Mouse (Mus musculus): ENCODE measurements around the gene Dpp9. TPM values are rescaled to one million over a fixed set of nuclear protein-coding genes. Genes with fewer than 3 reads are reported as not detected.

Dpp9 gene
- polyA plus RNA-seq, 1 experiment from 2014 or later = 38.8 TPM

GRCm38 (mm10) chr17:56206276-56206884 is 12.3 kb downstream of the Dpp9 start:
- H3K27me3 ChIP-seq (replicated peaks; ENCODE audit: control insufficient read depth, insufficient read depth, low read length) = no peaks in the 10 kb centered on the region
- no peak overlapping the region for H3K27ac ChIP-seq (ENCODE audit: low read depth, low read length)
- H3K9me3 ChIP-seq (ENCODE audit: control insufficient read depth, low read length) = no peaks in the 10 kb centered on the region
- 81% methylated on average over 10 of the region's 10 CpGs for WGBS
- peaks cover 72% of the 10 kb centered on the region for H3K36me3 ChIP-seq (ENCODE audit: control insufficient read depth, insufficient read depth, low read length)
- H3K4me1 ChIP-seq (replicated peaks; ENCODE audit: control insufficient read depth, insufficient read depth, low read length) = 0 out of 2 replicates have a peak, but pooled peaks cover 4% of the 10 kb centered on the region
- no peak overlapping the region for H3K9ac ChIP-seq (ENCODE audit: low read depth, low read length)
- no peak overlapping the region for H3K4me2 ChIP-seq
- peak; percentile 39; the same call in 1 of the 2 replicates for ATAC-seq (replicated peaks; ENCODE audit: low FRiP score)
- no peak overlapping the region for H3K4me3 ChIP-seq (ENCODE audit: low read depth, low read length)
- no peak for DNase-seq (ENCODE audit: low spot score)

- 70% methylated on average over 3 of the region's 3 CpGs for WGBS
- Histone ChIP-seq H3K9ac (ENCODE audit: low read depth, low read length) (no peak overlapping the region), H3K9me3 (ENCODE audit: control insufficient read depth, low read length) (no peaks in the 10 kb centered on the region)
These were observed 15.0 kb downstream of the Dpp9 start for GRCm38 (mm10) chr17:56203729-56204128.

GRCm38 (mm10) chr17:56202476-56202875 is 16.2 kb downstream of the Dpp9 start:
- no peak for DNase-seq (ENCODE audit: low spot score)
- H3K4me3 ChIP-seq (ENCODE audit: low read depth, low read length) = no peak overlapping the region
- H3K9me3 ChIP-seq (ENCODE audit: control insufficient read depth, low read length) = no peaks in the 10 kb centered on the region
- peaks cover 58% of the 10 kb centered on the region for H3K36me3 ChIP-seq (ENCODE audit: control insufficient read depth, insufficient read depth, low read length)
- no peaks in the 10 kb centered on the region for H3K27me3 ChIP-seq (replicated peaks; ENCODE audit: control insufficient read depth, insufficient read depth, low read length)
- no peak for ATAC-seq (replicated peaks; ENCODE audit: low FRiP score)
- no peak overlapping the region for H3K9ac ChIP-seq (ENCODE audit: low read depth, low read length)
- no peak overlapping the region for H3K27ac ChIP-seq (ENCODE audit: low read depth, low read length)
- no peaks in the 10 kb centered on the region for H3K4me1 ChIP-seq (replicated peaks; ENCODE audit: control insufficient read depth, insufficient read depth, low read length)
- no peak overlapping the region for H3K4me2 ChIP-seq
- 91% methylated on average over 8 of the region's 8 CpGs for WGBS

More at GRCm38 (mm10) chr17:56203729-56204128, 15.0 kb downstream of the Dpp9 start:
- no peaks in the 10 kb centered on the region for H3K27me3 ChIP-seq (replicated peaks; ENCODE audit: control insufficient read depth, insufficient read depth, low read length)
- ATAC-seq (replicated peaks; ENCODE audit: low FRiP score) (no peak), DNase-seq (ENCODE audit: low spot score) (no peak)
- H3K36me3 ChIP-seq (ENCODE audit: control insufficient read depth, insufficient read depth, low read length) = peaks cover 53% of the 10 kb centered on the region
- no peak overlapping the region for H3K4me2 ChIP-seq
- no peak overlapping the region for H3K4me3 ChIP-seq (ENCODE audit: low read depth, low read length)
- H3K4me1 ChIP-seq (replicated peaks; ENCODE audit: control insufficient read depth, insufficient read depth, low read length) = 0 out of 2 replicates have a peak, but pooled peaks cover 4% of the 10 kb centered on the region
- no peak overlapping the region for H3K27ac ChIP-seq (ENCODE audit: low read depth, low read length)

GRCm38 (mm10) chr17:56201642-56202041 is 17.1 kb downstream of the Dpp9 start:
- Histone ChIP-seq H3K27ac (ENCODE audit: low read depth, low read length) (no peak overlapping the region), H3K4me2 (no peak overlapping the region), H3K36me3 (ENCODE audit: control insufficient read depth, insufficient read depth, low read length) (peaks cover 59% of the 10 kb centered on the region), H3K4me1 (replicated peaks; ENCODE audit: control insufficient read depth, insufficient read depth, low read length) (no peaks in the 10 kb centered on the region), H3K9me3 (ENCODE audit: control insufficient read depth, low read length) (no peaks in the 10 kb centered on the region), H3K27me3 (replicated peaks; ENCODE audit: control insufficient read depth, insufficient read depth, low read length) (no peaks in the 10 kb centered on the region), H3K4me3 (ENCODE audit: low read depth, low read length) (no peak overlapping the region), H3K9ac (ENCODE audit: low read depth, low read length) (no peak overlapping the region)
- 63% methylated on average over 3 of the region's 3 CpGs for WGBS
- no peak for ATAC-seq (replicated peaks; ENCODE audit: low FRiP score)
- no peak for DNase-seq (ENCODE audit: low spot score)

- ATAC-seq (replicated peaks; ENCODE audit: low FRiP score) (no peak), DNase-seq (ENCODE audit: low spot score) (no peak)
- Histone ChIP-seq H3K4me2 (no peak overlapping the region), H3K4me3 (ENCODE audit: low read depth, low read length) (no peak overlapping the region), H3K36me3 (ENCODE audit: control insufficient read depth, insufficient read depth, low read length) (peaks cover 56% of the 10 kb centered on the region), H3K4me1 (replicated peaks; ENCODE audit: control insufficient read depth, insufficient read depth, low read length) (no peaks in the 10 kb centered on the region), H3K9ac (ENCODE audit: low read depth, low read length) (no peak overlapping the region), H3K27me3 (replicated peaks; ENCODE audit: control insufficient read depth, insufficient read depth, low read length) (no peaks in the 10 kb centered on the region), H3K9me3 (ENCODE audit: control insufficient read depth, low read length) (no peaks in the 10 kb centered on the region), H3K27ac (ENCODE audit: low read depth, low read length) (no peak overlapping the region)
- 84% methylated on average over 9 of the region's 9 CpGs for WGBS
These were observed 18.1 kb downstream of the Dpp9 start for GRCm38 (mm10) chr17:56200586-56200985.

GRCm38 (mm10) chr17:56196860-56197259 is 21.8 kb downstream of the Dpp9 start:
- WGBS = 64% methylated on average over 2 of the region's 2 CpGs
- no peaks in the 10 kb centered on the region for H3K4me1 ChIP-seq (replicated peaks; ENCODE audit: control insufficient read depth, insufficient read depth, low read length)
- no peak overlapping the region for H3K4me3 ChIP-seq (ENCODE audit: low read depth, low read length)
- no peak overlapping the region for H3K9ac ChIP-seq (ENCODE audit: low read depth, low read length)
- peaks cover 50% of the 10 kb centered on the region for H3K36me3 ChIP-seq (ENCODE audit: control insufficient read depth, insufficient read depth, low read length)
- ATAC-seq (replicated peaks; ENCODE audit: low FRiP score) (0 out of 2 replicates have a peak, but pooled peaks have one; percentile 1), DNase-seq (ENCODE audit: low spot score) (no peak)
- H3K4me2 ChIP-seq = no peak overlapping the region
- H3K27ac ChIP-seq (ENCODE audit: low read depth, low read length) = no peak overlapping the region
- H3K27me3 ChIP-seq (replicated peaks; ENCODE audit: control insufficient read depth, insufficient read depth, low read length) = no peaks in the 10 kb centered on the region
- no peaks in the 10 kb centered on the region for H3K9me3 ChIP-seq (ENCODE audit: control insufficient read depth, low read length)

GRCm38 (mm10) chr17:56194765-56195164 is 23.9 kb downstream of the Dpp9 start:
- ATAC-seq (replicated peaks; ENCODE audit: low FRiP score) (no peak), DNase-seq (ENCODE audit: low spot score) (no peak)
- no peak overlapping the region for H3K9ac ChIP-seq (ENCODE audit: low read depth, low read length)
- no peak overlapping the region for H3K4me3 ChIP-seq (ENCODE audit: low read depth, low read length)
- 86% methylated on average over 13 of the region's 13 CpGs for WGBS
- no peak overlapping the region for H3K27ac ChIP-seq (ENCODE audit: low read depth, low read length)
- H3K4me1 ChIP-seq (replicated peaks; ENCODE audit: control insufficient read depth, insufficient read depth, low read length) = no peaks in the 10 kb centered on the region
- H3K9me3 ChIP-seq (ENCODE audit: control insufficient read depth, low read length) = no peaks in the 10 kb centered on the region
- H3K4me2 ChIP-seq = no peak overlapping the region
- H3K36me3 ChIP-seq (ENCODE audit: control insufficient read depth, insufficient read depth, low read length) = peaks cover 50% of the 10 kb centered on the region
- H3K27me3 ChIP-seq (replicated peaks; ENCODE audit: control insufficient read depth, insufficient read depth, low read length) = no peaks in the 10 kb centered on the region

- no peak overlapping the region for H3K9ac ChIP-seq (ENCODE audit: low read depth, low read length)
- H3K27ac ChIP-seq (ENCODE audit: low read depth, low read length) = no peak overlapping the region
- no peak overlapping the region for H3K4me3 ChIP-seq (ENCODE audit: low read depth, low read length)
- H3K9me3 ChIP-seq (ENCODE audit: control insufficient read depth, low read length) = no peaks in the 10 kb centered on the region
- H3K4me2 ChIP-seq = no peak overlapping the region
- H3K27me3 ChIP-seq (replicated peaks; ENCODE audit: control insufficient read depth, insufficient read depth, low read length) = no peaks in the 10 kb centered on the region
- no peaks in the 10 kb centered on the region for H3K4me1 ChIP-seq (replicated peaks; ENCODE audit: control insufficient read depth, insufficient read depth, low read length)
- DNase-seq (ENCODE audit: low spot score) (no peak), ATAC-seq (replicated peaks; ENCODE audit: low FRiP score) (no peak)
- H3K36me3 ChIP-seq (ENCODE audit: control insufficient read depth, insufficient read depth, low read length) = peaks cover 53% of the 10 kb centered on the region
- WGBS = 84% methylated on average over 12 of the region's 12 CpGs
These were observed 24.3 kb downstream of the Dpp9 start for GRCm38 (mm10) chr17:56194357-56194756.

- Histone ChIP-seq H3K9me3 (ENCODE audit: control insufficient read depth, low read length) (no peaks in the 10 kb centered on the region), H3K4me2 (no peak overlapping the region), H3K9ac (ENCODE audit: low read depth, low read length) (no peak overlapping the region), H3K4me3 (ENCODE audit: low read depth, low read length) (no peak overlapping the region), H3K27ac (ENCODE audit: low read depth, low read length) (no peak overlapping the region), H3K4me1 (replicated peaks; ENCODE audit: control insufficient read depth, insufficient read depth, low read length) (no peaks in the 10 kb centered on the region), H3K36me3 (ENCODE audit: control insufficient read depth, insufficient read depth, low read length) (peaks cover 47% of the 10 kb centered on the region), H3K27me3 (replicated peaks; ENCODE audit: control insufficient read depth, insufficient read depth, low read length) (no peaks in the 10 kb centered on the region)
- 88% methylated on average over 6 of the region's 6 CpGs for WGBS
- ATAC-seq (replicated peaks; ENCODE audit: low FRiP score) = no peak
- no peak for DNase-seq (ENCODE audit: low spot score)
These were observed 27.4 kb downstream of the Dpp9 start for GRCm38 (mm10) chr17:56191266-56191665.
